Mouse (Mus musculus): Measurements from ENCODE around the gene Gabrr2.
A peak's percentile ranks its signal among the peaks of the same experiment; 100 is the strongest.
"Not testable (repeated sequence)": the region's sequence is repeated elsewhere in the genome, so short reads cannot be mapped to it uniquely, and the experiment has no call there.

Gabrr2 gene

DNA sequence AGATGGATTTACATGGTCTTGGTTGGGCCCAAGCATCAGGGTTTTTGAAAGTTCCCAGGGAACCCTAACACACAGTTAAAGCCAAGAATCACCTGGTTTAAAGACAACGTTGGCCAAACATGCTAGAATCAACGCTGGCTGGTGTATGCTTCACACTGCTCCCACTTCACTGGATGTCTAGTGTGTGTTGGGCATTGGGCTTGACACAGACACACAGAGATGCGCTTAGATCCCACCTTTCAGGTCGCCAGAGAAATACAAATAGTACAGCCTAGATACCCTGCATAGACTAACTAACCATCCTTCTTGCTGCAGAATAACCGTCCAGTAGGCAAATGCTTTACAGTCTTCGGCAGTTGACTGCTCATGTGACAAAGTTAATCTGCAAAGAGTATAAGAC, 7.5 kb downstream of the Gabrr2 start:
- DNase-seq (ENCODE audit: low spot score in 2 of 2) = no peak

DNA sequence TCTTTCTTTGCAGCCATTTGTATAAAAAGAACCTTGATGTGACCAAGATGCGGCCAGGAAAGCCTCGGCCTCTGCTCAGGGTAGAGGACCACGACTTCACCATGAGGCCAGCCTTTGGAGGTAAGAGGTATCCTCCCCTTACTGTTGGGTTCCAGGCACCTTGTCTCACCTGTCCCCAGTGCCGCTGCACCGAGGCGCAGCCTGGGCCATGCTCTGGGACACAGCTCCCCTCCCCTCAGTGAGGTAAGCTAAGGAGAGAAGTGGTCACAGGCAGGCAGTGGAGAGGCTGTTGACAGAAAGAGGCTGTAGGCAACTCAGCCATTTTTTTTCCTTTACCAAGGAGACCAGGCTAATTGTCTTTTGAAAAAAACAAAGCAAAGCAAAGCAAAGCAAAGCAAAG, 8.5 kb downstream of the Gabrr2 start:
- no peak for DNase-seq (ENCODE audit: low spot score in 2 of 2)

DNA sequence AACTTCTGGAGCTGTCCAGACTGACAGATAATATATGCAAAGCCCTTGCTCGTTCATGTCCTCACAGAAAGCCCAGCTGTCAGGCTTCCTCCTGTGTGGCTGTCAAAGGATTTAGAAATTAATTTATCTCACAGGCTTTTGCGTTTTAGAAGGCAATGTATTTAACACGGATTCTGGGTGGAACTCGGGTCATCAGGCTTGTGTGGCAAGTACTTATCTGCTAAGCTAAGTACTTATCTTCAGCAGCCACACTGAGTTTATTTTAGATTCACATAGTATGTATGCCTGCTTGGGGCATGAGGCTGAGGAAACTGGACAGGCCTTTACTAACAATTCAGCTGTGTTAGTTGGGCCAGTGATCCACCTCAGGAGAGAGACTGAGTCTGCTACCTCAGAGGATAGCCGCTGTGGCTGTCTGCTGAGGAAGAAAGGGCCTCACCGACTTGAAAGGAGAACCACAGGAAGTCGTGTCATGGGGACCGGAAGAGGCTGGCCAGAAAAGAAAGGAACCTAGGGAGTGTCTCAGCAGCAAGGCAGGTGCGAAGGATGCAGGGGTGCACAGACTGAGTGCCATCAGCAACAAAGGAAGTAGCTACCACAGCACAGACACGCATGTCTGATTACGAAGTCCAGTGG, 9.8 kb downstream of the Gabrr2 start:
- peak; percentile 81 for DNase-seq (ENCODE audit: low spot score in 2 of 2)

DNA sequence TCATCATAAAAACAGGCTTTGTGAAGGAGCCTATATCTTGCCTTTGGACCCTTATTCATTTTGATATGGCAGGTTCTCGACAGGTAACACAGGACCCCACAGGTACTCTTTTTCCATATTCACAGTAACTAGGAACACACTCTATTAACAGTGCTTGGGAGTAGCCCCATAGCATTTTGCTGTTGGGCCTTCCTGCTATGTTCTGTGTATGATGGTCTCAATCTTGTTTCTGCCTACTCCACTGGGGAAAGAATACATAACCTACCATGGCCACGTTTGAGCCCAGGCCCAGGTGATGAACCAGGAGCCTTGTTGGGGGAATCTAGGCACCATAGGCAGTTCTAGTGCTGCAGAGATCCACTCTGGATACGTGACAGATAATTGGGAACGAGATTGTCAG, 11.6 kb downstream of the Gabrr2 start:
- DNase-seq (ENCODE audit: low spot score in 2 of 2) = no peak

DNA sequence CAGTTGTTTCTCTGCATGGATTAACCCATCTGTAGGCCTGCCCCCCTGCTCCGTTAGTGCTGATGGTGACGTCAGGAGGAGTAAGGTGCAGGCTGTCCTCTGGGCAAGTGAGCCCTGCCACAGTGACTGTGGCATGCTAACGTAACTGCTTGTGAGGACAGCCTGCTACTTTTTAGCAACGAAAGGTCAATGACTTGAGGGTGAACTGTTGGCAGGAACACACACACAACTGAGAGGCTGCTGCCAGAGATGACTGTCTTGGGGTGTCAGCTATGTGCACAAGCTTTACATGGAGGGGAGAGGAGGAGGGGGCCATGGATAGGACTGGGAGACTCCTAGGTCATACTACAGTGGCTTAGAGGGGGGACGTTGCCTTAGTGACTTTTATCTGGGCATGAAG, 12.1 kb downstream of the Gabrr2 start:
- DNase-seq (ENCODE audit: low spot score in 2 of 2) = no peak

DNA sequence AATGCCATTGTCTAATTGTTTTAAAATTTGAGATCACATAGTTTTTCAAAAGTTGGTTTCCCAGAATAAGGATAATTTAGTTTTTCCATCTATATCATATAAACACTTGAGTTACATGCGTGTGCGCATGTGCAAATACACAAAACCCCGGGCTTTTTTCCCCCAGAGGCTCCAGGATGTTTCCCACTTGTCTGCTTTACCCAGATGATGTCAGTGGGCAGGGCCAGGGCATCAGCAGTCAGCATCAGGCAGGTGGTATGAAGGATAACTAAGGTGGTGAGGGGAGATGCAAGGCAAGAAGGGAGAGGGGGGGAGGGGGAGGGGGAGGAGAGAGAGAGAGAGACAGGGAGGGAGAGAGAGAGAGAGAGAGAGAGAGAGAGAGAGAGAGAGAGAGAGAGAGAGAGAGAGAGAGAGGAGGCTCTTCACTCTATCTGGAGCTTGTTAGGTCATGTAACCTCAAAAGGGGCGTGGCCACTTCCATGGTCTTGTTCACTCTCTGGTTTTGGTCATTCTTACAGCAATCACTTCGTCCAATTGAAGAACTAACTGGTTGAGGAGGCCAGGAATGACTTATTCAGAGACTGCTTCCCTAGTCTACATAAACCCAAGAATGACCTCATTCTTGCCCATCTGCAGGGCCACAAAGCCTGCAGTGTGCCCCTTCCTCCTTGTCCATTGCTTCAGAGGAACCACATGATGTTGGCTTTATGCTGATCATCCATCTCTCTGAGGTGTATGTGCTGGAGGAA, 13.2 kb downstream of the Gabrr2 start:
- DNase-seq (ENCODE audit: low spot score in 2 of 2) = no peak

DNA sequence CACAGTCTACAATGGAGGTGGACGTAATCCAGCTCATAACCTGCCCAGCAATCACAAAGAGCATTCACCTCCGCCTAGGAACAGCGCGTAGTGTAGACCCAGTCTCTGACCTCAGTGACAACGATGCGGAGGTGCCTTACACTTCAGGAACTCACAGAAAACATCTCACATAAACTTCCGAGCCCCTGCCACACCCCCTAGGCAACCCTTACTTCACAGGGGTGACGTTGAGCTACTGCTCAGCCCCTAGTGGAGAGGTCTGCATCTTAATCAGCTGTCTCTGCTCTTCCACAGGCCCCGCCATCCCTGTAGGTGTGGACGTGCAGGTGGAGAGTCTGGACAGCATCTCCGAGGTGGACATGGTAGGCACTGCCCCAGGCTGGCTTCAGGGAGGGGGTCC, 14.4 kb downstream of the Gabrr2 start:
- DNase-seq (ENCODE audit: low spot score in 2 of 2) = no peak

DNA sequence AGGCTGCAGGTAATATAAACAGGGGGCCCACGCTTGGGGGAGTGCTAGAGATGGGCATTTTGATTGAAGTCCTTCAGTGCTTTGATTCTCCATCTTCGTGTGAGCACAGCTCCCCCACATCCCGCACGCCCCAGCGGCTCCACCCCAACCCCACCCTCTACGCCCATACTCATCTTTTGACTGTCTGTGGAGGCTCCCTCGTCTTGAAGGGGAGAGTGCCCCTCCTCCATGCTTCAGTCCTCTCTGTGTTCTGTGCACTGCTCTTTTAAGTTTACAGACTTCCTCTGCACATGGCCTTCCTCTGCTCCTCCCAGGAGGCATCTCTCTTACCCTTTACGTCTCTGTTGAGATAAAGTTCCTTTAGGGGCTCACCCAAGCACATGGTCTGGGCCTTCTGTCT, 14.9 kb downstream of the Gabrr2 start:
- no peak for DNase-seq (ENCODE audit: low spot score in 2 of 2)

DNA sequence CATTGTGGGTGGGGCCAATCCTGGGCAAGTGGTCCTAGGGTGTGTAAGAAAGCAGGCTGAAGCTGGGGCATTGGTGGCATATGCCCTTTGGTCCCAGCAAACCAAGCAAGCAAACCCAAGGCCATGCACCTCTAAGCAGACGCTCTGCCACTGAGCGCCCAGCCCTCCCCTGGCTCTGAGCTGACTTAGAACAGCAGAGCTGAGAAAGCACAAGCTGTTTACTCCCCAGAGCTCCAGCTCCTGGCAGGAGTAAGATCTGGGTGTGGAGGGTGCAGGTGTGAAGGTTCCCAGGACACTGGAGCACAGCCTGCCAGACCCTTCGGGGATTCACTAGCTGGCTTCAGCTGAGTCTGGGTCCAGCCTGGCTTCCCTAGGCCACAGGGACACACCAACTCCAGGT, 15.7 kb downstream of the Gabrr2 start:
- DNase-seq (ENCODE audit: low spot score in 2 of 2) = no peak

DNA sequence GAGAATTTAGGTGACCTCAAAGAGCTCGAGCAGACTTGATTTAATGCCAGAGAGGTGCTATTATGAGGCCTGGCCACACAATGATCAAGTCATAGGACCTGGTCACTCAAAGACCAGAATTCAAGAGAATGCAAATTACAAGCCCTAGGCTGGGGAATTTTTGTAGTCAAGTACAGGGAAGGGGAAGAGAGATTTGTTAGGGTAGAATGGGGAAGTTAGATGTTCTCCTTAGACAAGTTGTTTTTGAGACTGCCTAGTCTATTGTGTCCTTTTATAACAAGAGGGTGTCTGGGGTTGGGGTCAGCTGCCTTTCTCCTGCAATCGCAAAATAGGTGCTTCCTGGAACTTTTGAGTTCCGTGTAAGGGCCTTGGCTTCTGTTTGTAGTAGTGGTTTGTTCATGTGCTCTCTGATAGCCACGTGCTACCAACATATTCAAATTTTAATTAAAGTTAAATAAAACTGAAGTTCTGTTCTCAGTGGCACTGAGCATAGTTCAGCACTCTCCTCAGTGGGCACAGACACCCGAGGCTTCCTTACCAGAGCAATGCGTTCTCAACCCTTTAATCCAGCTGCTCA, 36.4 kb downstream of the Gabrr2 start:
- DNase-seq (ENCODE audit: low spot score in 2 of 2) = peak; percentile 37

DNA sequence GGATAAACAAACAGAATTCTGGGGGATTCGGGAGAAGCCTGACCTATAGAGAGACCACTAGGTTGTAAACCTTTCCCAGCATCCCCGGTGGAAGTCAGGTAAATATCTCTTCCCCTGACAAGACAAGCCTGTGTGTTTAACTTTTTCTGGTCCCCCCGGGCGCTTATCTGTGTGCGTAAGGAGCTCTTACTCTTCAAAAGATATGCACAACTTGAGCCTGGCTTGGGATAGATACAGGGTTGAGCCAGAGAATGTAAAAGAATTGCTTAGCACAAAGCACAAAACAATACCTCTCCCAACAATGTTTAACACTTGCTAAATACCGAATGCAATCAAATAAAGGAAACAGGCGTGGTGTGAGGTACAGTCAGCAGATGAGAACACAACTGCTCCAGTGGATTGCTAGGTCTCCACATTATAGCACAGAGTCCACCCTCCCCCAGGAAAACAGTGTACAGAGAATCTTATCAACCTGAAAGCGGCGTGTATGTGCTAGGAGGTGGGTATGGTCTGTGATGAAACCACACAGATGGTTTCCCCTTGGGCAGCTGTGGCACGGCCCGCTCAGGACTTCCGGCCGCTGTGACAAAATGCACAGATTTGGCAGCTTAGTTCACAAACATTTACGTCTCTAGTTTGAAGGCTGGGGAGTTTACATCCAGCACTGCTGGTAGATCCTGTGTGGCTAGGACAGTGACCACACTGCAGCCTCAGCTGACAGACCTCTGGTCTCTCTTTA, 47.1 kb downstream of the Gabrr2 start:
- DNase-seq (ENCODE audit: low spot score in 2 of 2) = peak; percentile 49 to 54

DNA sequence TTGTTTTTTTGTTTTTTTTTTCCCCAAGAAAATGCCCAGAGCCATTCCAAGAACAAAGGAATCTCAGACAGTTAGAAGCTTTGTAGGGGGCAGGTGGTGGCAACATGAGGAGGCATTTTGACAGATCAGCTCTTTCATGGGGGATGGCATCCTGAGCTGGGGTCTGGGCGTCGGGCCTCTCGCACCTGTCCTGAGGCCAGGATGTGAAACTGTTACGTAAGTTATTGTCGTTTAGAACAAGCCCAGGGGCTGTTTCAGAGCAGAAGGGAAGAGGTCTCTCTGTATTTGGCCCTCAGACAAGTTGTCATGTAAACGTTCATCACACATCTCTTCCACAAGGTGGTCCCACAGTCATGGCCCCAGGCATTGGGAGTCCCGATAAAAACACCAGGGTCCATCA, 48.0 kb downstream of the Gabrr2 start:
- DNase-seq (ENCODE audit: low spot score in 2 of 2) = peak; percentile 64 to 66

DNA sequence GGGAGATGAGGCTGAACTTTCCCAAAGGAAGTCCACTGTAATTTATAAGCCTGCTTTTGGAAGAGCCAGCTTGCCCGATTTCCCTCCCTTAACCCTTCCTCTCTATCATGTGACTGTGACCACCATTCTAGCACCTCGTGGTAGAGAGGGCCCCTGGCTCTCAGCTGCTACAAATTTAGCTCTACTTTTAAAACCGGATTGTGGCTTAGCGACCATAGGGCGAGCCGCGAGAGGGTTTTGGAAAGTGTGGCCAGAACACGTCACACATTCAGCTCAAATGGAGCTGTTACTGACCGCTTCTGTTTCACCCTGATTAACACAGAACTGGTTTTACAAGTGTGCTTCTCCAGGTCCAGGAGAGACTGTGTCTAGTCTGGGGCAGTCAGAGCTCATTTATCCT, 48.6 kb downstream of the Gabrr2 start:
- DNase-seq (ENCODE audit: low spot score in 2 of 2) = peak; percentile 20 to 33

DNA sequence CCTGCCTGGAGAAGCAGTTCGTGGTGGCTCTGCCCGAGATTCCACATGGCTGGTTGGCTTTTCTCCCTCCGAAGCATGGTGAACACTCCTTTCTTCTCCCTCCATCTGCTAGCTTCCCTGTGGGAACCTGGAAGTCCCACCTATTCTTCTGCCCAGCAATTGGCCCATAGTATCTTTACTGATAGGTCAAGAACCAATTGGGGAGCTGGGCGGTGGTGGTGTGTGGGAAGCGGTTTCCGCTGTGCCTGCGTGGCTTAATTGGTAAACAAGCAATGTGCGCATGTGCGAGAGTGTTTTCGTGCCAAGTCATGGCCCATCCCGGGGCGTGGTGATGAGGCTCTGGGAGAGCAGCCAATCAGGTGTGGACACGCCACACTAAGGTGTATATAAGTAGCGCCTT, 50.1 kb downstream of the Gabrr2 start:
- DNase-seq (ENCODE audit: low spot score in 2 of 2) = not testable (repeated sequence)

DNA sequence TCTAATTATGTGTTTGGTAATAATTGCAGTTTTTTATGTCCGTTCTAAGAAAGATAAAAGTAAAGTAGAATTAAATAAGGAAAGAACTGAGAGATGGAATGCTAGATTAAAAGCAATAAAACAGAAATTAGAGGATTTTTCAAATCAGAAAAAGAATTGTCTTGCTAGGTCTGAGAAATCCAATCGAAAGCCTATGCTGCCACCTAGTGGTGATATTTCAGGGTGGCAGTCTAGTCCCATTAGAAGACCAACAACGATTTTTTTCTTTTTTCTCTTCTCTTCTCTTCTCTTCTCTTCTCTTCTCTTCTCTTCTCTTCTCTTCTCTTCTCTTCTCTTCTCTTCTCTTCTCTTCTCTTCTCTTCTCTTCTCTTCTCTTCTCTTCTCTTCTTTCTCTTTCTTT, 56.3 kb downstream of the Gabrr2 start:
- peak; percentile 57 to 66 for DNase-seq (ENCODE audit: low spot score in 2 of 2)

DNA sequence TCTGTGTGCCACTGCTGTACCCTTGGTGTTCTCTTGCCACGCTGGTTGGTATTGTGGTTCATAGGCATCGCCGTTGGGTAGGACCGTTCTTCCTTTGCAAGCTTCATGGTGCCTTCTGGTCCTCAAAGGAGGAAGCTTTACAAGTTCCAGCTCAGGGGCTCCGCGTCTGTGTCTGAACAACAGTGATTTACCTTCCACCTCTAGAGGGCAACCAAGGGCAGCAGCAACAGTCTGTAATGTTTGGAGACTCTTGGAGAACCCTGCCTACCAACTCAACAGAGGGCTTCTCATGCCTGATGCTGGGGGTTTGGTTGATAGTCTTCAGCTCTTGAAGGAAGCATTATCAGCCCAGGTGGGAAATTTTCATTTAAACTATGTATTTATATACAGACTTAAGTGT, 61.7 kb downstream of the Gabrr2 start:
- peak; percentile 50 to 66 for DNase-seq (ENCODE audit: low spot score in 2 of 2)

DNA sequence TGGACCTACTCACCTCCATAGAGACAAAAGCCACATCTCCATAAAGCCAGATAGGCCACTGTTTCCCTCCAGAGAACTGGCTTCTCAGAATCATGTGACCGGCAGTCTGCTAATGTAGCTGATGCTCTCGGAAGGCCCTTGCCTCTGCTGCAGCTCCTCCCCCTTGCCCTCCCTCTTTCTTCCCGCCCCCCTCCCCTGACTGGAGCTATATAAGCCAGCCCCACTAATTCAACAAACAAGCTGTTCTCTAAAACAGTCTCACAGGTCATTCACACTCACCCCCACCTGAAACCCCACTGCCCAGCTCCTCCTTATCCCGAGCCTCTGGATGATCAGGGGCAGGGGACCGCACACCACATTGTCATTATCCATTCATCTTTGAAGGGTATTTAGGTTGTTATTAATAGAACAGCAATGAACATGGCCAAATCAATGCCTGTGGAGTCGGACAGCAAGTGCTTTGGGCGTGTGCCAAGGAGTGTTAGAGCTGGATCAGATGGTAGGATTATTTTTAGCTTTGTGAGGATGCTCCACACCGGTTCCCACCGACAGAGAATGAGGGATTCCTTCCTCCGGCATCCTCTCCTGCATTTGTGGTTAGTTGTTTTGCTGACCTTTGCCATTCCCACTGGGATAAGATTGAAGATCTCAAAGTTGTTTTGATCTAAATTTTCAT, 62.7 kb downstream of the Gabrr2 start:
- DNase-seq (ENCODE audit: low spot score in 2 of 2) = no peak

DNA sequence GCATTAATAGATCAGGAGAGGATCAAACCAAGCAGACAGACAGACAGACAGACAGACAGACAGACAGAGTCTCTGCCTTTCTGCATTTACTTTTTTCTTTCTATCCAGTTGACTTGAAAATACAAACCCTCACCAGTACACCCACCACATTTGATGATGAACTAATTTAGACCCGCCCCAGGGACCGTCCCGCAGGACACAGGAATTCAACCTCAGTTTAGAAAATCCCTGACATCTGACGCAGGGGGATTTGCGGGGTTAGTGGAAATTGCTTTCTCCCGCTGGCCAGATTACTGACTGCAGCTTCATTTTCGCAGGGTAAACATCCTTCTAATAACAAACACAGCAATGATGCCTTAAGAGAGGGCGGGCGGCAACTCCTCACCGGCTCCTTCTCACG, 69.4 kb downstream of the Gabrr2 start, which contains the start of gene Gabrr1:
Gabrr1 (plus strand) TSS at position 301 of the 400 bp plus-strand sequence.
- no peak for DNase-seq (ENCODE audit: low spot score in 2 of 2)

Data from spleen, postnatal 36 days (tissue).